Mouse (Mus musculus) frontal cortex, postnatal 10 days (tissue): ENCODE measurements around the gene Hivep2.
A peak's percentile ranks its signal among the peaks of the same experiment; 100 is the strongest.

ENCODE experiments used
- DNase-seq, 2 experiments: peaks; one replicate each; pipeline ENCODE4 v3.0.0; 2022; ENCODE audit warnings: low spot score in 2 of 2, mixed read lengths in 1 of 2

Hivep2 gene

DNA sequence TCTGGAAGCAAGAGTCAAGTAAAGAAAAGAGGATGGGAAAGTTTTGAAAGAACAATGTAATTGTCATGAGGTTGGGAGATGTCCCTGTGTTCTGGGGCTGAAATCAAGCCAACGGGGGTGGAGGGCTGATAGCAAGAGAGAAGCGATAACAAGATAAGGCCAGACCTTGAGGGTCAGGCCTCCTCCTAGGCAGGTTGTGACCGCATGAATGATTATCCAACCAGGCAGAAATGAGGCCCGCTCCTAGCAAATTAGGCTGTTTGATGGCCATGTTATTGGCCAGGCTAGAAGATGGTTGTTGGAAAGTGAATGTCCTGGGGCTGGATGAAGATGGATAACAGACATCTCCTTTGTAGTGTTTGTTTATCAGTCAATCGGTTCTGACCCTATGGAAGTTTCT, 5.4 kb downstream of the Hivep2 start:
- DNase-seq, result no peak

DNA sequence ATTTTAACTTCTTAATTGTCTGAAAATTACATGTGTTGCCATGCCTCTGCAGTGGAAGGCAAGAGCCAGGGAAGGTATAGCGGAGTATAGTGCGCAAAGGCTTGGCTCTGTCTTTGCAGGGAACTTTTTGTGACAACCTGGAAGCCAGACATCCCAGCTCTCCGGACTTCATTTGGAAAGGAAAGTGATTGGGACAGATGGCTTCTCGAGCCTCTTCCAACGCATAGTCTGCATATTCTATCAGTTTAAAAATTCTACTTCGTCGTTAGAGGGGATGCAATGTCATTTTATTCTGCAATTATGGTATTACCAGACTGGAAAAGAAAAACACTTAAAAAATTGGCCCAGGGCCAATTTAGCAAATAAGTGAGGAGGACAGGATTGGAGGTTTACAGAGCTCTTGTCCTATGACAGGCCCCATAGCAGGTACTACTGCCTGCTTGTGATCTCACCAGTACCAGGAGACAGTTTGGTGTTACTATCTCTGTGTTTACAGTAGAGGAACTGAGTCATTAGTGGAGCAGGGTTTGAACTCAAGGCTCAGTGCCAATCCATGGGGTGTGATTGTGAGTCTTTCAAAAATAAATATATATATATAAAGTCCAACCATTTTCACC, 7.8 kb downstream of the Hivep2 start:
- no peak for DNase-seq

DNA sequence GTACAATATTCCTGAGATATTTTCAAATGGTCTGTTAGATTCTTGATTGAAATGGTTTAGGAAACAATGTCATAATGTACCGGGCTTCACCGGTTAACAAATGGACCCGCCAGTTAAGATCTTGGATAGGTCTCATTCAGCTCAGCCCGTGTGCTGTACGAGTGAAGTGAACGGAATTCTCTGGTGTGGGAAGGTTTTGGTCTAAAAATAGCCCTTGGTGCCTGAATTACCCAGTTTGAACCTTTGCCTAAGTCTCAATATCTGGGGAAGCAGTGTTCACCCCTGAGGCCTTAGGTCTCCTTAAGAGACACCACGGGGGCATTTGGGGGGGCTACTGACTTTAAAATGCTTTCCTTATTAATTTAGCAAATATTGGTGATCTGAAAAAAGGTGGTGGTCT, 8.6 kb downstream of the Hivep2 start:
- DNase-seq, result no peak

DNA sequence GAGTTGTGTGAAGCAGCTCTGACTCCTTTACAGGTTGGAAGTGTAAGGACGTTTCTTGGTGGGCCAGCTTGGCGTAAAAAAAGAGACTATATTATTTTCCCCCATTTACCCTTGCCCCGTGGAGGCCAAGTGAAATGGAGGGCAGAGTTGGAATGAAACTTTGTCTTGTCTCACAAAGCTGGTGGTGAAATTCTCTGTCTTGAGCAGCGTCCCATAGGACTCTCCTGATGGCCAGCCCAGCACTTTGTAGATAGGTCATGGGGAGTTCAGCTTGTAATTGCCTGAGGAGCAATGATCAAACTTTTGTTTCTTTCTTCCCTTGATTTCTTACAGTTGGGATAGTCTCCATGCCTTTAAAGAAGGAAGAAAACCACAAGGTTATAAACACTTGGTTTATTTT, 10.0 kb downstream of the Hivep2 start:
- no peak for DNase-seq

DNA sequence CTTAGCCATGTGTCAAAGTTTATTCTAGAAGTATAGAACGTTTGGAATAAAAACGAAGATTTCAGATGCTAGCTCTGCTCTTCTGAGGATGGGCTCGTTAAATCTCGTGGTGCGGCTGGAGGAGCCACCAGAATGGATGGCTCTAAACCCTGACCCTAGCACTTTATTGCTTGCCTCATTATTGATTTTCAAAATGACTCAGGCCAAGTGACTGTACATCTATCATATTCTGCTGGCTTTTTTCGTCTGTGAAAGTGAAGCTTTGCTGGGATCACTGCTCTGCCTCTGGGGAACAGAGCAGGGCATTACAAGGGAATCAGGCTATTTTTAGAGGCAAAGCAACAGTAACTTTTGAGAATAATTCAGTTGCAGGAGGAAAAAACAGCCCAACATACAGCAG, 10.4 kb downstream of the Hivep2 start:
- DNase-seq, result no peak

DNA sequence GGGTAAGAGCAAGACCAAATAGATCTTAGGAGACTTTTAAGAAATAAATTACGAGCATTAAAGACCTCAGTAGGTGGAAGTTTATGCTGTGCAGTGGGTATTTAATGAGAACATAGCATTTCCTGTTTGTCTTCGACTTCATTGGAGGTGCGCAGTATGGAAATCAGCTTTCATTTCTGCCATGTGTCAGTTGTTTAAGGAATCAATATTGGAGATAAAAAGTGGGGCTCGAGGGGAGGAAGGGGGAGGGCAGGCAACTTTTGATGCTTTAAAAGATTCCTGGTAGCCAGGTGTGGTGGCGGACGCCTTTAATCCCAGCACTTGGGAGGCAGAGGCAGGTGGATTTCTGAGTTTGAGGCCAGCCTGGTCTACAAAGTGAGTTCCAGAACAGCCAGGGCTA, 16.4 kb downstream of the Hivep2 start:
- DNase-seq, result no peak

DNA sequence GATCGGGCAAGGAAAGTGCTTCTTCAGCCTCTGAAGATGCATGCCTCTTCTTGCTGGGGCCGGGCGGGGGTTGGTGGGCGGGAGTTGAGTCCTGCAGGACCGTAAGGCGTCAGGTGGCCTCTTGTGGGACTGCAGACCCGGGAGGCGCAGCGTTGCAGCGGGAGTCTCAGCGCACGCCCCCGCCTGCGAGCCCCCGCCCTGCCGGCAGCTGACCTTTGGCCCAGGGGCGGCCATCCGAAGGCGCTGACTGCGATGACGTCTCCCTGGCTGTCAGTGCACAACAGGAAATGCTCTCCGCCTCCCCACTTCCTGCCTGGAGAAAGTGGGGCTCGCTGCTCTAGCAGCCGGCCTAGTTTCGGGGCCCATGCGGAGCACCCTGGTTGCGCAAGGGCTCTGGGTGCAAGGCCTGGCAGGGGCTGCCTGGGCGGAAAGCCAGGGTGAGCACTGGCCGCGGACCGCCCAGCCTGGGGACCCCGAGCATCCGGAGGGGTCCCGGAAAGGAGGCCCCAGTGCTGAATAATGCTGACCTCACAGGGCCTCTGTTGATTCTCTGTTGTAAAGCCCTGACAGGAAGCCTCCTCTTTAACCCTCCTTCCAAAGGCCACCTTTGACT, 17.0 kb downstream of the Hivep2 start:
- peak; percentile 64 to 65 for DNase-seq

DNA sequence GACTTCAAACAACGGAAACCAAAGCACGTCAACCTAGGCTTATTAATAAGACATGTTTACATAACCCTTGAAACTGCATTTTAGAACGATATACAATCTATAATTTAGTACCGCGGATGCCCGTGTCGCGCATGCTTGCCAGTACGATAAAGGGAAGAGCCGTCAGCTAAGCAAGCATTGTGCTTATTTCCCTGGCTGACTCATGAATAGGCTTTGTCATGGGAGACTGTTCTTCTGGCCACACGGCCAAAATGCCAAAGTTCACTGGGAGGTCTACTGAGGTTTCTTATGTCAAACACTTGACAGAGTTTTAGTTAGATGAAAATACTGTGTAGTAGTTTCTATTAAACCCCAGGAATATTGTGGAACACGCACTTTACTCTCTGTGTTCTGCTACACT, 17.8 kb downstream of the Hivep2 start:
- no peak for DNase-seq

DNA sequence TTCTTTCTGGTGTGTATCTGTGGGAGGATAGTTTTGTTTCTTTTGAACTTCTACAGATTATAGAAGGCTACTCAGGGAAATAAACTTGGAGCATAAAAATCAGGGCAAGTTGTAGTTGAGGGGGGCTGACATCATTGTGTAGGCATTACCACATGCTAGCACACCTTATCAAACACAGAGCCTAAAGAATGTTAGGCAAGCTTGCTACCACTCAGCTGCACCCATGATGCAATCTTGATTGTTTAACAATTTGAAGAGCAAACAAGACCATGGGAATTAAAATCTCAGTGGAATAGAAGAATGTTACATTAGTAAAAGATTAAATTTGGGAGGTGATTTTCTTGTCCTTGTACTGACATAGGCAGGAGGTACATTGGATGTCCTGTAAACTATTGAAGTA, 18.4 kb downstream of the Hivep2 start:
- DNase-seq, result no peak

DNA sequence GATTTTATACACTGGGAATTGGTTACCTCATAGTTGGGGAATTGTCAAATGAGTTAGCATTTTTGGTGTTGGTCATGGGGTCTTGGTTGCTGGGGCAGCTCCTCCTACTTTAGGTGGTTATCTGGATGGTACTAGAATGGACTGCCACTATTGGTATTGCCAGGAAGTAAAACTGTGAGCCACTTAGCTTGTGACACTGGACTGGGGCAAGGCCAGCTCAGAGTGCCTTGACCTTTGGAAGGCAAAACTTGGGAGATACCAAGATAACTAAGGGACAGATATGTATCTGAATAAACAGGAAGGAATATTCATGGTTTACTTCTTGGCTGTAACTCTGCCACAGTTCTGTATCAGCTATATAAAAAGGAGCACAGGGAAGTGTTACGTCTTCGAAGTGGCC, 20.7 kb downstream of the Hivep2 start:
- no peak for DNase-seq

DNA sequence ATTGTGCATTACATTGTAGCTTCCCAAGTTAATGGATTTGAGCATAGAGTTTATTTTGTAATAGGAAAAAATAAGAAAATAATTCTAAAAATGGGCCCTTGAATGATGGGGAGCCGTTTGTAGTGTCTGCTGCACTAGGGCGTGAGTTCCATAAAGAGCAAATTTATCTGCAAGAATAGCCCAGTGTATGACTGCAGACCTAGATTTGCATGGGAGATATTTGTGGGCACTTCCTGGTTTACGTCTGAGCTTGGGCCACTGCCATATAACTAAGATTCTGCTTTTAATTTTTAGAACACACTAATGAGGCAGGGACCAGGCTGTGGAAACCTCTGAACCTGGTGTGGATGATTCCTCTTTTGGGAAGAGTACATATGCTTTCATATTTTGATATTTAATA, 21.5 kb downstream of the Hivep2 start:
- DNase-seq, result no peak

DNA sequence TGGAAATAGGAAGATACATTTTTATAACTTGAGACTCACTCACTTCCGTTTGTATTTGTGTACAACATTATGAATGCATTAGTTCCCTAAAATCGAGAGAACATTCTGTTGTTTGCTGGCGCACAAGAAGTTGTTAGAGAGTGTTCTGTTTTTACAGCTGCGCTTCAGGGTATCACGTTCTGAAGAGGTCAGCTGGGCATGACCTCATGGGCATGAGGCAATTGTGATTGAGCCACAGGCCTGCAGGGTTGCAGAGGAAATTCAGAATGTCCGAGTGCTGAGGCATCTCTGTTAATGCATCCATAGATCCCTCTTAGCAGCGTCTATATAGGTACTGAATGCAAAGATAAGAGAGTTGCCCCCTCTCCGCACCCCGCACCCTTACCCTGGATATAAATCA, 22.4 kb downstream of the Hivep2 start:
- no peak for DNase-seq

DNA sequence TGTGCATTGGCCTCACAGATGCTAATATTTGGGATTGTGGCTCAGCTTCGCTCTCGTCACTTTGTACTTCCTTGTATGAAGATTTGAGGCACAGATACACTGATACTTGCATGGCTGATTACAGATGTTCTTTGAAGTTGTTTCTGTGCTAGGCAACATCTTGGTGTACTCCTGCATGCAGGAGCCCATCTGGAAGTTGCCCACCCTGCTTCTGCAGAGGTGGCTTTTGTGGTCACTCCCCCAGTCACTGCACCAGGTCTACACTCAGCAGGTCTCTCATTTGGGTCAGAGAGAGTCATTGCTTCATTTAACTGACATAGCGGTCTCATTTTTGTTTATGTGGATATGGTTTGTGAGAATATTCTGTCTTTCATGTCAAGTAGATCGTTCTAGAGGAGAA, 22.9 kb downstream of the Hivep2 start:
- DNase-seq, result no peak

DNA sequence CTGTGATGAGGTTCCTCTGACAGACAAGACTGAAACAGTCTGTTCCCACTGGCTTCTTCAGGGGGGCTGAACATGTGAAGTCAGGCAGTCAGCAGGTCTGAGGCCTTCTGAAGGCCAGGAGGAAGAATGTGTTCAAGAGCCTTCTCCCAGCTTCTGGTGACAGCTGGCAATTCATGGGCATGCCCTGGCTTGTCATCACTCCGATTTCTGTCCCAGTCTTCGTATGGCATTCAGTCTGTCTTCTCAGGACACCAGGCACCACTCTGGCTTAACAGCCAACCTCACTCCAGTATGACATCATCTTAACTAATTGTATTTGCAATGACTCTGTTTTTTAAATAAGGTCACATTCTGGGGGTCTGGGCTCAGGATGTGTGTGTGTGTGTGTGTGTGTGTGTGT, 25.0 kb downstream of the Hivep2 start:
- DNase-seq, result no peak

DNA sequence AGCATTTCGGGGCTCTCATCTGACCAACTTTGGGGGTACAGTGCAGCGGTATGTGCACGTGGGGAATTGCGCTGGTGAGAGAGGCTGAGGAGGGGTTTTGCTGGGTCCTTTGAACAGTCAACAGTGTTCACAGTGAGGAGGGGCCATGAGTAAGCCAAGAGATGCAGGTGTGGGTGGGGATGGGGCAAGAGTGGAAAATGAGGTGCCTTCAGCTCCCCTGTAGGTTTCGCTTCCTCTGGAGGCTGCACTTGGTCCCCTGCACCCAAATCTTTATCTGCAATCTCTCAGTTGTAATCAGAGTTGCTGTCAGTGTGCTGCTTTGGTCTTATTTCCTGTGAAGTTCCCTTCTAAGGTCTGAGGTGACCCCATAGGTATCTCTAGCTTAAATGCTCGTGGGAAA, 27.5 kb downstream of the Hivep2 start:
- no peak for DNase-seq

DNA sequence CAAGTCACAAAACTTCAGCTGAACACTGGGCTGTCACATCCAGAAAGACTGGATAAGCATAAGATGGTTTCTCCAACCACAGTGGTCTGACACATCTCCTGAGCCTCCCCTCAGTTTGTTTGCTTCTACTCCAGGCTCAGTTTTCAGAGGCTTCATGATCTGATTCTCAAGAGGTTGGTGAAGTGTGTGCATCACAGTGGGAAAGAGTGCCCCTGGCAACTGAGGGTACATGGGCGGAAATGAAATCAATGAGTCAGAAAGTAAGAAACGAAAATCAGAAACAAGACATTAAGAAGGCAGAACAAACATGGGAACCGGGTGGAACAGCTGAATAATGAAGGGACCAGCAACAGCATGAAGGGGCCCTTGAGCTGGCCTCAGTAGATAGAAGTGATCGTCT, 31.5 kb downstream of the Hivep2 start:
- no peak for DNase-seq

DNA sequence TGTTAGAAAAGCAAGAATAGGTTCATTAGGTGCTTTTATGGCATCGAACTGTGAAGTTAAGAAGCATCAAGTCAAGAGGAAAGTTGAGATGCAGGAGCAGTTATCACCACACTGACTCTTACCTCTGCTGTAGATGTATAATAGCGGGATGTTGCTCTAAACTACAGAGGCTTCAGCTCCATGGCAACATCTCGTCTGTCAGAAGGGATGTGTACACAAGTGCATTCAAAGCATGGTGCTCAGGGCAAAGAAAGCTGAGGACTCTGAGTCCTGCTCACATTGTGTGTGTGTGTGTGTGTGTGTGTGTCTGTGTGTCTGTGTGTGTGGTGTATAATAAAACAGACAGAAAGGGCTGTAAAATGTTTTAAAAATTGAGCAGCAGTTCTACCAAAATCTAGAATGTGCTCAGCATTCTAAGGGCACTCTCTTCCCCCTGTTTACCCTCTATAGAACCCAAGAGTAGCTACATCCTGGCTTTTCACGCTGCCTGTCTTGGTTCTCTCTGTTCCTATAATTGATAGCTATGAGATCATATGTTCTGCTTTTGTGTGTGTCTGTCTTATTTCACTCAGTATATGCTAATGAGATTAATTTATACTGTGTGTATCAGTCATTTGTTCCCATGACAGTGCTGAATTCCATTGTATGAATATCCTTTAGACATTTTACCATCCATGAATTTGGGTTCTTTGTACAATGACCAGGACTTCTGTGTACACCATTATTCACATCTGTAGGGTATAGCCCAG, 39.1 kb downstream of the Hivep2 start:
- no peak for DNase-seq

DNA sequence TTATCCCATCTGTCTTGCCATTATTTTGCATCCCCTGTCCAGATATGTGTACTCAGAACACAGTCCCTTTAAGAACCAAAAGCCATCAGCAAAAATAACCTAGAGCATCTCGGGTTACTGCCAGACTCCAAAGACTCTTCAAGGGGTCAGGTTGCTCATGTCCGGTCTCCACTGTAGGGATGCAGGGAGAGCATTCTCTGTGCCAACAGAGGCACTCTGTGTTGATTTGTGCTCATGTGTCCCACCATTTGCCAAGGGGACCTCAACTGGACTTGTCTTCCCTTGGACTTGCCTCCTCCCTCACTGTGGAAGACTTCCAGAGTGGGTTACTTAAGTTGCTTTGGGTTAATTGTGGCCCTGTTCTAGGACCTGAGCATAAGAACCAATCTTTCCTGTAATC, 43.8 kb downstream of the Hivep2 start:
- DNase-seq, result no peak

DNA sequence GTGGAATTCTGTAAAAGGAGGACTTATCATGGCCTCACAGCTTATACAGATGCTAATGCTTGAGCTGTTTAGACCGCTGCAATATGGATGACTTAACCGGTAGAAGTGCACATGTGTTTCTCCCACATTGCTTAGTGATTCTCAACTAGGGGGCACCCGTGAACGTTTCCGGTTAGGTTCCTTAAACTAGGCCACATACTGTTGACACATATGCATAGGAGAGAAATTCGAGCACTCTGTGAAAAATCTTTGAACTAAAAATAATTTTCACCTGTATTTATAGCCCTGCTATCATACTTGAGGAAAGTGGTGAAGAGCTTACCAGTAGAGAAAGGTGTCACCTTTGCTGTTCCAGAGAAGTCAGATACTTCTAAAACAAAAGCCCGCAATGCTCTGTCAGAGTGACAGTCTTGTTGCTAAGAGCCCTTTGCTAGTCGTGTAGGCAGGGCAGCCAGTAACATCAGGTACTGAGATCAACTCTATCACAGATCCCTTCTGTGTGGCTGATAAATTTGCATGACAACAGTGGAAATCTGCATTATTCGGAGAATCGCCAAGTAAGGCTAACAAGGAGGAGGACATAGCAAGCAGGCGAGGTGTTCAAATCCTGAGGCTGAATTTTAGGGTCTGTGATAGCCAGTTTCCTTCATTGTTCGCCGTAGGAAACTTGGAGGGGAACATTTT, 50.6 kb downstream of the Hivep2 start:
- no peak for DNase-seq

DNA sequence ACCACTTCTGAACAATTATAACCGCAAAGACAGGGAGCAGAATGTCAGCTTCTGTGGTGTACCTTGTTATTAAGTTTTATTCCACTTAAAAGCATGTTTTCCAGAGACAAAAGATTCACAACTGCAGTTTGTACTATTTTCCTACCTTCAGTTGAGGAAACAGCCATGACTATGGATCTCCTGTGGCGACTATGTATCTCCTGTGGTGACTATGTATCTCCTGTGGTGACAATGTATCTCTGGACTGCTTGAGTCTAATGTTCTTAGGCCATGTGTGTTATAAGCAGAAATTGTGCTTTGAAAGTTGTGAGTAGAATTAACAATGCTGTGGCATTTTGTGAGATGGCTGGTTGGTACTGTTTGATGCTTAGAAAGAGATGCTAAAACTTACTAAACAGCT, 51.5 kb downstream of the Hivep2 start:
- no peak for DNase-seq

DNA sequence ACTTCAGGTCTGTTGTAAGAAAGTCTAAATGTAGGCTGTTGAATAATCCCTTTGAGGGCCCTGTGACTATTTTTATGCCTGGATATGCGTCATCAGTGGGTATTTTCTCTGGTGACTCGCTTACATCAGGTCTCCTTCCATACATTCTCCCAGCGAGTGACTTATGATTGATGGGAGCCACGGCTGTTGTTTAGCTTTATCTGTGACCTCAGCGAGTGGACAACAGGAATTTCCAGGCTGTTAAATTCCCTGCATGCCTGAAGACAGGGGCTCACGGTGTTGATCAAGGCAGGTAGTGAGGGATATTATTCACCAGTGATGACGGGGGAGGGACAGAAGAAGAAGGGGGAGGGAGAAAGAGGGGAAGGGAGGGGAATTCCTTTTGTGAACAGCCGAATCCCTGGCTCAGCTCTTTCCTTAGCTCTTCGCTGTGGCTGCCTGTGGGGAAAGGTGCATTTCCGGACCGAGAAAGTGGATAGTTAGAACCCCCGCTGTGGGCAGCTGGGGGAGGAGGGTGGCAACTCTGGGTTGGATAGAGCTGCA, 52.0 kb downstream of the Hivep2 start:
- peak in 1 of 2 experiments; percentile 20 for DNase-seq

DNA sequence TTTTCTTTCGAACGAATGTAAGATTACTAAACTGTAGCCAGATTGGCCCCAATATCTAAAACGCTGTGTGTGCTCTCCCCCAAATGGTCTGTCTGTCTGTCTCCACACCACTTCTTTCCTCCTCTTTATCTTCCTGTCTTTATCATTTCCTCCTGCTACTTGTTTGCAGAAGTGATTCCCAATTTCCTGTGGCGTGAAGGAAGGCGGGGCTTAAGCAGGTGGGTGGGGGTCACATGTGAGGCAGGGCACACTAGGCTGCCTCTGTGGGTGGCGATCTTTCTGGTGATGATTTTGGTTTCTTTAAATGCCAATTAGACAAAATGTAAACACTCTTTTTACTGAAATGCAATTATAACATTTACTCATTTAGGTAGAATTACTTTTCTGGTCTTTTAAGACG, 52.8 kb downstream of the Hivep2 start:
- no peak for DNase-seq

DNA sequence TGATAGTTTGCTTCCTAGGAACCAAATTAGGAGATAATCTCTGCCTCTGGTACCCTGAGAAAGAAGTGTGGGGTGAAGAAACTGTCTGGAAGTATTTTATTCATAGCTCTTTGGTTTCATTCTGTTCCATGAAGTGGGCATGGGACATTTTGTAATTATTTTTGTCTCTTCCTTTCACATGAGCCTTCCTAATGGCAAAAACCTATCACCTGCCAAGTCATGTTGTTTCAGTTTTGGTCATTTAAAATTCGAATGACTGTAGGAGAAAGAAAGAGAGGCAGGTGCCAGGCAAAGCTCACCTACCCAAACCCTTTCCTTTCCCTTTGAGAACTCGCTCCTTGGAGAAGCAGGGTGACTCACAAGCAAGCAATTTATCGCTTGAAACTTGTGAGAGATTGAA, 53.3 kb downstream of the Hivep2 start:
- no peak for DNase-seq
